Mouse (Mus musculus) heart, postnatal 0 days (tissue): ENCODE data around the gene Rrbp1. TPM values are rescaled to one million over a fixed set of nuclear protein-coding genes. Genes with fewer than 3 reads are reported as not detected.

Experiments used
- ATAC-seq: fragments of 200-750 bp; cut with Nextera tagmentation; 2 replicates; pipeline ENCODE4 v1.8.0; 2017; ENCODE audit warnings: low read depth, moderate number of reproducible peaks, moderate library complexity; ENCODE audit not compliant: insufficient read depth
- DNase-seq: peaks from one replicate; pipeline ENCODE4 v3.0.0-alpha.2; 2016; ENCODE audit warnings: low spot score
- H3K27ac ChIP-seq: fragments of 300-500 bp; sonication (generic); 2 replicates; pipeline ENCODE4 v1.5.1; 2014; ENCODE audit warnings: low read depth, mild to moderate bottlenecking
- H3K27me3 ChIP-seq: fragments of 300-500 bp; sonication (generic); 2 replicates; pipeline ENCODE4 v1.6.1; 2014; ENCODE audit warnings: low read length, mixed read lengths; ENCODE audit not compliant: control insufficient read depth, insufficient read depth
- H3K36me3 ChIP-seq: fragments of 300-500 bp; sonication (generic); replicated peaks from 2 replicates; pipeline ENCODE4 v1.6.1; 2014; ENCODE audit warnings: low read length, mixed read lengths; ENCODE audit not compliant: control insufficient read depth, insufficient read depth
- H3K4me1 ChIP-seq: fragments of 300-500 bp; sonication (generic); 2 replicates; pipeline ENCODE4 v1.6.1; 2014; ENCODE audit warnings: antibody characterized with exemption; ENCODE audit not compliant: control insufficient read depth, insufficient read depth
- H3K4me2 ChIP-seq: fragments of 300-500 bp; sonication (generic); 2 replicates; pipeline ENCODE4 v1.6.1; 2014; ENCODE audit warnings: low read depth, mild to moderate bottlenecking, low read length, moderate library complexity
- H3K4me3 ChIP-seq: fragments of 300-500 bp; sonication (generic); 2 replicates; pipeline ENCODE4 v1.5.1; 2014; ENCODE audit warnings: low read depth, low read length
- H3K9ac ChIP-seq: fragments of 300-500 bp; sonication (generic); replicated peaks from 2 replicates; pipeline ENCODE4 v1.6.1; 2014; ENCODE audit warnings: low read depth, low read length, mixed read lengths
- H3K9me3 ChIP-seq: fragments of 300-500 bp; sonication (generic); replicated peaks from 2 replicates; pipeline ENCODE4 v1.6.1; 2016; ENCODE audit warnings: low read length; ENCODE audit not compliant: control insufficient read depth
- CTCF ChIP-seq: IDR thresholded peaks from 2 replicates; pipeline ENCODE4 v1.5.1; 2016; ENCODE audit warnings: antibody characterized with exemption, control low read depth, low read depth
- EP300 ChIP-seq: IDR thresholded peaks from 2 replicates; pipeline ENCODE4 v1.6.1; 2016; ENCODE audit warnings: antibody characterized with exemption, low read depth
- WGBS: fragments of 180-500 bp; shearing (Covaris S2); extraction: QIAGEN DNeasy Blood & Tissue Kit; methylation state at CpG from one replicate; pipeline ENCODE4 v1.1.7; 2014; 5-methylcytosine and 5-hydroxymethylcytosine counted together
- polyA plus RNA-seq: library from polyadenylated mRNA; unstranded; fragments of >200 nt; fragmentation: Nextera tagmentation; extraction: Ambion mirVana; gene quantifications from 2 replicates; pipeline ENCODE4 v1.2.1, GENCODE M21; 2015
- total RNA-seq: library from RNA; depleted of rRNA; stranded (reverse); fragments of >200 nt; gene quantifications from 2 replicates; pipeline ENCODE4 v1.2.3, GENCODE M21; 2014; ENCODE audit warnings: low replicate concordance

Rrbp1 gene
- total and polyA plus RNA-seq, 2 experiments from 2014 or later, result 49.3 to 53.0 TPM

DNA sequence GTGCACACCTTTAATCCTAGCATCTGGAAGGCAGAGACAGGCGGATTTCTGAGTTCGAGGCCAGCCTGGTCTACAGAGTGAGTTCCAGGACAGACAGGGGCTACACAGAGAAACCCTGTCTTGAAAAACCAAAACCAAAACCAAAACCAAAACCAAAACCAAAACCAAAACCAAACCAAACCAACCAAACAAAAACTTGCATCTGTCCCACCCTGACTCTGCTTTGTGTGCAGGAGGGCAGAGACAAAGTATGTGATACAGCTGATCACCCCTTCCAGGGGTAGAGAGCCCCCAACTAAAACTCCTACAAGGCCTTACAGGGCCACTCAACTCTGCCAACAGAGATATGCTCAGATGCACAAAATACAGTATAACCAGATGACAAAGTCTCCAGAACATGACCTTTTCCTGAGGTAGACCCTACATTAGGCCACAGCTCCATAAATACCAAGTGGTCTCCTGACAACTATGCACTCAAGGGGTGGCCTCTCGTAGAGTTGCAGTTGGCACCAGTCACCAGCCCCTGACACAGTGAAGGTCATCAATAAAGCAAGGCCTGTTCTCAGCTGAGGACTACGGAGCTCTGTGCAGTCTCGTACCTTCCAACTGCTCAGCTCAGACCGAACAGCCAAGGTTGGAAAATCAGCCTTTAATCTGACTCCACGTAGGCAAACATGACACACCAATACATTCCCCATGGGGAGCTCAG is 18.9 kb downstream of the Rrbp1 start:
- H3K9me3 ChIP-seq, result no peaks in the 10 kb centered on the region
- no peaks in the 10 kb centered on the region for H3K27me3 ChIP-seq
- no peak overlapping the region for H3K9ac ChIP-seq
- no peak for DNase-seq
- H3K27ac ChIP-seq, result peak overlapping the region; percentile 13
- H3K36me3 ChIP-seq, result no peaks in the 10 kb centered on the region
- 71% methylated on average over 7 of the region's 7 CpGs for WGBS
- no peak overlapping the region for H3K4me2 ChIP-seq
- no peak for TF ChIP-seq EP300
- TF ChIP-seq CTCF, result no peak
- no peak overlapping the region for H3K4me3 ChIP-seq
- peak; percentile 51; the same call in 1 of the 2 replicates for ATAC-seq
- peaks cover 35% of the 10 kb centered on the region for H3K4me1 ChIP-seq

DNA sequence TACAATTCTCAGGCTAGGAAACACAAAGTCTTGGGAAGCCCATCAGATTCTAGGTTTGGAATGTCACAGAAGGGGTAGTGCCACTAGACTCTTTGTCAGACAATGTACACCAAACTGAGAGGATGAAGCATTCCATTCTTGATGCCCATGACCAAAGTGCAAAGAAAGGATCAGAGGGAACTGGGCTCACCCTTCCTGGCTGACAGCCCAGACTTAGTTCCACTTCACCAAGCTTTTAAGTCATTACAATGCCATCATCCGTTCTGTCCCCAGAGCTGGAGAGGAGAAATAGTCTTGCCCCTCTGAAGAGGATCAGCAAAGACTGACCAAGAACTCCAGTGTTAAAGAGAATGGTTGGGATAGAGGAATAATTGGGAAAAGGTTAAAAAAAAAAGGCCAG is 20.1 kb downstream of the Rrbp1 start:
- Histone ChIP-seq H3K4me3 (no peak overlapping the region), H3K4me2 (no peak overlapping the region), H3K9ac (no peak overlapping the region), H3K4me1 (peaks cover 35% of the 10 kb centered on the region), H3K27ac (no peak overlapping the region), H3K27me3 (no peaks in the 10 kb centered on the region), H3K9me3 (no peaks in the 10 kb centered on the region), H3K36me3 (no peaks in the 10 kb centered on the region; the same call in 1 of the 2 replicates)
- DNase-seq (no peak), ATAC-seq (no peak)
- WGBS, result 17% methylated on average over 1 of the region's 1 CpGs
- TF ChIP-seq CTCF, result no peak
- no peak for TF ChIP-seq EP300

DNA sequence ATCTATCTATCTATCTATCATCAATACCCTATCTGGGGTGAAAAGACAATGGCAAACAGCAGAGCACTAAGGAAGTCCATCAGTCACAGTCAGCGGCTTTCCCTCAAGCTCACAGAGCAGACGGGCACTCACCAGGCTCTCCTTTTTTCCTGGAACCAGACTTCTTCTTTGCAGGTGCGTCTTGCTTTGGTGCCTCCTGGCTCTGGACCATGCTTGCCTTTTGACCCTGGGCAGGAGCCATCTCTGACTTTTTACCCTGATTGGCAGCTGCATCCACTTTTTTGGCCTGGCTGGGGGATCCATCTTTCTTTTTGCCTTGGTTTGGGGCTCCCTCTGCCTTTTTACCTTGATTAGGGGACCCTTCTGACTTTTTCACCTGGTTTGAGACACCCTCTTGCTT is 23.0 kb downstream of the Rrbp1 start:
- H3K27me3 ChIP-seq, result no peaks in the 10 kb centered on the region
- no peak overlapping the region for H3K4me3 ChIP-seq
- H3K36me3 ChIP-seq, result peaks cover 21% of the 10 kb centered on the region
- H3K9ac ChIP-seq, result no peak overlapping the region
- ATAC-seq (no peak), DNase-seq (no peak)
- H3K4me1 ChIP-seq, result peaks cover 28% of the 10 kb centered on the region
- no peaks in the 10 kb centered on the region for H3K9me3 ChIP-seq
- no peak overlapping the region for H3K27ac ChIP-seq
- no peak for TF ChIP-seq EP300
- TF ChIP-seq CTCF, result no peak
- no peak overlapping the region for H3K4me2 ChIP-seq
- WGBS, result 94% methylated on average over 3 of the region's 3 CpGs

DNA sequence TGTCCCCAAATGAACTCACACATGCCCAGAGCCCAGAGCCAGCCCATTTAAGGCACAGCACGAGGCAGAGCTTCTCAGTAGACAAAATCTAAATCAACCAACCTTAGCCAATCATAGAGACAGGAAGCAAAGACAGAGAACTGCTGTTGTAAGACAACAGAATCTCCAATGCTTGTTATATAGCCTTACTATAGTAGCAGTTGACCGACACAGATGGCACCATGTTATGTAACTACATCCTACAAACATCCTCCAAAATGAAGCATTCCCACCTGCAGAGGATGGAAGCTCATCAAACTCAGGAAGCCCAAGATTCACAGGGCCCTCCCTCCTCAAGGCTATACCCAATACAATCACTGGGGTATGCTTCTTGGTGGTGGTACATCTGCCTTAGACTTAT is 23.6 kb downstream of the Rrbp1 start:
- DNase-seq (no peak), ATAC-seq (0 out of 2 replicates have a peak, but pooled peaks have one; percentile 30)
- Histone ChIP-seq H3K4me1 (peaks cover 23% of the 10 kb centered on the region), H3K4me3 (no peak overlapping the region), H3K9me3 (no peaks in the 10 kb centered on the region), H3K27ac (no peak overlapping the region), H3K27me3 (no peaks in the 10 kb centered on the region), H3K9ac (no peak overlapping the region), H3K36me3 (peaks cover 21% of the 10 kb centered on the region), H3K4me2 (no peak overlapping the region)
- 61% methylated on average over 2 of the region's 2 CpGs for WGBS
- TF ChIP-seq CTCF (no peak), EP300 (no peak)

DNA sequence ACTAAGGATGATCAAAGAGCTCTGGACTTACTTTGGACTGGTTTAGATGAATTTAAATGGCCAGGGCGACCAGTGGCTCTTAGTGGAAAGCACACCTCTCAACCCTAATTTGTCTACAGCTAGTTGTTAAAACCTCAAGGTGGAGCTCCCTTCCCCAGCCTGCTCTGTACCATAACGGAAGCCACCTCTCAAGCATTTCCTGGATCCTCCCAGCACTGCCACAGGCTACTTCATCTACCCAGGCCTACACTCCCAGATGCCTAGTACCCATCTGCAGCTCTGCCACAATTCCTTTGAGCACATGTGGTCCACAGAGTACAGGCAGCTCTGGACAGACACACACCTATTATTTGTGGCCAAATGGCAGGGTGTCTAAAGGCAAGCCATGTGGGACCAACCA is 27.6 kb downstream of the Rrbp1 start:
- Histone ChIP-seq H3K9me3 (no peaks in the 10 kb centered on the region), H3K9ac (no peak overlapping the region), H3K4me2 (no peak overlapping the region), H3K4me3 (no peak overlapping the region), H3K27me3 (no peaks in the 10 kb centered on the region), H3K4me1 (peaks cover 5% of the 10 kb centered on the region), H3K36me3 (peaks cover 35% of the 10 kb centered on the region), H3K27ac (no peak overlapping the region)
- ATAC-seq, result no peak
- 36% methylated on average over 2 of the region's 2 CpGs for WGBS
- TF ChIP-seq CTCF (peak; percentile 14; the same call in 1 of the 2 replicates), EP300 (no peak)
- DNase-seq, result no peak

DNA sequence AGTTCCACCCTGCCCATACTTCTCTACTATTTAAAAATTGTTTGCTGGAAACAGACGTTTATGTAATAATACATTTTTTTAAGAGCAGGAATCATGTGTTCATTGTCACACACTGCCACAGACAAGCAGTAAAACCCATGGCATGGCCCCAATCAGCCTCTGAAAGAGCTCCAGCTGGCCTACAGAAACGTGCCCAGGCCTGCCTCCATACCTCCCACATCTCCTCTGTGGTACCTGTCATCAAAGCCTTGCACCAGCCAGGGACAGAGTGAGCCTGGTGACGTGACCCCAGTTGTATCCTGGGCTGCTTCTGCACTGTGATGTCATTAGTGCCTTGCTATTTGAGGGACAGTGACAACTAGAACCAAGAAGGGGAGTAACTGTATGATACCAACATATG is 28.2 kb downstream of the Rrbp1 start:
- 41% methylated on average over 3 of the region's 3 CpGs for WGBS
- H3K4me1 ChIP-seq, result peaks cover 5% of the 10 kb centered on the region
- H3K4me3 ChIP-seq, result no peak overlapping the region
- H3K27me3 ChIP-seq, result no peaks in the 10 kb centered on the region
- ATAC-seq, result no peak
- no peak for DNase-seq
- no peak overlapping the region for H3K4me2 ChIP-seq
- H3K36me3 ChIP-seq, result peaks cover 38% of the 10 kb centered on the region
- no peak overlapping the region for H3K27ac ChIP-seq
- H3K9me3 ChIP-seq, result no peaks in the 10 kb centered on the region
- no peak for TF ChIP-seq EP300
- TF ChIP-seq CTCF, result no peak
- H3K9ac ChIP-seq, result no peak overlapping the region
